Mouse (Mus musculus) forebrain, embryonic 10.5 days (tissue): ENCODE data around the gene Gzmm. TPM values are rescaled to one million over a fixed set of nuclear protein-coding genes. Genes with fewer than 3 reads are reported as not detected.

Experiments used
- DNase-seq: peaks from one replicate; pipeline ENCODE4 v3.0.0-alpha.2; 2017; ENCODE audit warnings: low spot score; ENCODE audit errors: extremely low spot score
- H3K27ac ChIP-seq: fragments of 300-500 bp; sonication (generic); 2 replicates; pipeline ENCODE4 v1.5.1; 2016; ENCODE audit warnings: mild to moderate bottlenecking
- H3K27me3 ChIP-seq: fragments of 300-500 bp; sonication (generic); 2 replicates; pipeline ENCODE4 v1.6.1; 2016; ENCODE audit warnings: mild to moderate bottlenecking; ENCODE audit not compliant: poor library complexity, severe bottlenecking
- H3K36me3 ChIP-seq: fragments of 300-500 bp; sonication (generic); replicated peaks from 2 replicates; pipeline ENCODE4 v1.6.1; 2016; ENCODE audit warnings: mild to moderate bottlenecking, moderate library complexity
- H3K4me1 ChIP-seq: fragments of 300-500 bp; sonication (generic); 2 replicates; pipeline ENCODE4 v1.6.1; 2016
- H3K4me3 ChIP-seq: fragments of 300-500 bp; sonication (generic); 2 replicates; pipeline ENCODE4 v1.5.1; 2016; ENCODE audit warnings: mild to moderate bottlenecking, moderate library complexity
- H3K9me3 ChIP-seq: fragments of 300-500 bp; sonication (generic); 2 replicates; pipeline ENCODE4 v1.6.1; 2016; ENCODE audit warnings: mild to moderate bottlenecking, moderate library complexity
- WGBS: fragments of 180-500 bp; shearing (Covaris S2); methylation state at CpG from one replicate; pipeline ENCODE4 v1.1.7; 2016; 5-methylcytosine and 5-hydroxymethylcytosine counted together
- polyA plus RNA-seq: library from polyadenylated mRNA; unstranded; fragments of >200 nt; fragmentation: Nextera tagmentation; extraction: Ambion mirVana; gene quantifications from 2 replicates; pipeline ENCODE4 v1.2.1, GENCODE M21; 2016

Gzmm gene
- polyA plus RNA-seq, 1 experiment from 2014 or later = 1.0 TPM

DNA sequence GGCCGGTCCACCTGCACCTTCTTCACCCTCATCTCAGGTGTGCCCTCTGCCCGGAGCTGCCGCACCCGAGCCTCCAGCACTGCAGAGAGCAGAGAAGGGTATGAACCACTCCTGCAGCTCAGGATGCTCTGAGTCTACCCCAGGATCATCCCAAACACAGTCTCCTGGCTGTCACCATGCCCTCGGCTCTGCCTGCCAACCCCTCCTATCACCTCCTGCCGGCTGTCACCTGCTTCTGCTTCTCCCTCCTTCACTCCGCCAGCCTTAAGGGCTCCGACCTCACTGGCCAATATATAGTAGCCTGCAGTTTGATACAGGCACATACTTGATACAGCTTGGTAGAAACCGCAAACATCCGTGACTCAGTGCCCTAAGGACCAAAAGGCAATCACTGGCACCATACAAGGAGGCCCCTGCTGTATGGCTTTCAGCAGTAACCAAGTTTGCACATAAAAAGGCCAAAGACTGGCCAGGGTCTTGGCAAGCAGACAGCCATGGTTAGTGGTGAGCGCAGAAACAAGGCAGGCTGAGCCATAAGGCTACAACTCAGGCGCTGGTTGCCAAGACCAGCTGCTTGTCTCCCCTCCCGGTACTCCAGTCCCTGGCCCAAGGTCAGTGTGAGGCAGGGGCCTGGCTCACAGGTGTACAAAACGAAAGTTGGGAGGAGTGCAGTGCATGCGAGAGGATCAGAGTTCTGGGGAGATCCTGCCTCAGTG is 55.0 kb downstream of the Gzmm start:
- Histone ChIP-seq H3K27me3 (no peaks in the 10 kb centered on the region), H3K9me3 (peaks cover 22% of the 10 kb centered on the region), H3K27ac (no peak overlapping the region), H3K4me3 (no peak overlapping the region), H3K4me1 (peaks cover 20% of the 10 kb centered on the region), H3K36me3 (peaks cover 57% of the 10 kb centered on the region)
- no peak for DNase-seq
- 94% methylated on average over 15 of the region's 15 CpGs for WGBS

Other genes with a start within 250 kb of the Gzmm start
- gene Vmn2r83, start 220.3 kb upstream of the Gzmm start, polyA plus RNA-seq = not detected in 2 replicates
- 26.0 and 28.8 TPM in 2 replicates for gene Plpp2, start 155.2 kb upstream of the Gzmm start, polyA plus RNA-seq
- 65.0 and 73.5 TPM in 2 replicates for gene Mier2, start 133.8 kb upstream of the Gzmm start, polyA plus RNA-seq
- gene Theg, start 101.7 kb upstream of the Gzmm start, polyA plus RNA-seq = not detected in 2 replicates
- gene C2cd4c, start 75.0 kb upstream of the Gzmm start, polyA plus RNA-seq = not detected in 2 replicates
- gene Shc2, start 51.1 kb upstream of the Gzmm start, polyA plus RNA-seq = 9.5 and 12.4 TPM in 2 replicates
- not detected in 2 replicates for gene Odf3l2, start 43.3 kb upstream of the Gzmm start, polyA plus RNA-seq
- 0.90 and 1.5 TPM in 2 replicates for gene Madcam1, start 24.5 kb upstream of the Gzmm start, polyA plus RNA-seq
- 59.7 and 63.8 TPM in 2 replicates for gene Tpgs1, start 19.7 kb upstream of the Gzmm start, polyA plus RNA-seq
- 253 and 264 TPM in 2 replicates for gene Cdc34, start 6.8 kb upstream of the Gzmm start, polyA plus RNA-seq
- 598 and 623 TPM in 2 replicates for gene Bsg, start 15.5 kb downstream of the Gzmm start, polyA plus RNA-seq
- 0.06 TPM in 1 of 2 replicates, not detected in the other for gene Hcn2, start 27.6 kb downstream of the Gzmm start, polyA plus RNA-seq
- gene Polrmt, start 57.6 kb downstream of the Gzmm start, polyA plus RNA-seq = 50.9 and 52.9 TPM in 2 replicates
- 0.36 and 0.64 TPM in 2 replicates for gene Fgf22, start 66.1 kb downstream of the Gzmm start, polyA plus RNA-seq
- 92.4 and 113 TPM in 2 replicates for gene Rnf126, start 77.9 kb downstream of the Gzmm start, polyA plus RNA-seq
- gene Fstl3, start 88.3 kb downstream of the Gzmm start, polyA plus RNA-seq = 1.1 and 1.5 TPM in 2 replicates
- not detected in 2 replicates for gene Prss57, start 101.9 kb downstream of the Gzmm start, polyA plus RNA-seq
- 114 and 119 TPM in 2 replicates for gene Palm, start 104.6 kb downstream of the Gzmm start, polyA plus RNA-seq
- 0.18 and 1.0 TPM in 2 replicates for gene Misp, start 132.0 kb downstream of the Gzmm start, polyA plus RNA-seq
- gene Ptbp1, start 165.4 kb downstream of the Gzmm start, polyA plus RNA-seq = 370 and 377 TPM in 2 replicates
- gene Prtn3, start 185.5 kb downstream of the Gzmm start, polyA plus RNA-seq = 8.1 TPM in 2 replicates
- 91.4 and 102 TPM in 2 replicates for gene Plppr3, start 185.6 kb downstream of the Gzmm start, polyA plus RNA-seq
- gene Elane, start 197.2 kb downstream of the Gzmm start, polyA plus RNA-seq = not detected in 2 replicates
- gene Cfd, start 201.8 kb downstream of the Gzmm start, polyA plus RNA-seq = not detected in 2 replicates
- 61.8 and 65.7 TPM in 2 replicates for gene Med16, start 219.9 kb downstream of the Gzmm start, polyA plus RNA-seq
- gene Gm26602, start 221.8 kb downstream of the Gzmm start, polyA plus RNA-seq = 1.9 TPM in 1 of 2 replicates, not detected in the other
- 0.28 and 0.48 TPM in 2 replicates for gene Kiss1r, start 228.0 kb downstream of the Gzmm start, polyA plus RNA-seq
- 112 and 116 TPM in 2 replicates for gene R3hdm4, start 232.2 kb downstream of the Gzmm start, polyA plus RNA-seq
- gene Arid3a, start 238.0 kb downstream of the Gzmm start, polyA plus RNA-seq = 12.5 and 13.0 TPM in 2 replicates